Mouse (Mus musculus): ENCODE results near the gene Spc25.

GRCm38 (mm10) chr2:69248221-69248755, 42.3 kb upstream of the Spc25 start:
- TF ChIP-seq CTCF (IDR thresholded peaks at IDR 0.05; ENCODE audit: extremely low read depth, insufficient read depth, insufficient read length, insufficient replicate concordance) (no peak), POLR2A (IDR thresholded peaks at IDR 0.05; ENCODE audit: low read depth, low read length) (no peak)
